Mouse (Mus musculus): ENCODE data around the gene Cabcoco1.

The Cabcoco1 gene

GRCm38 (mm10) chr10:68434045-68434639, 107.6 kb downstream of the Cabcoco1 start:
- no peak for DNase-seq

GRCm38 (mm10) chr10:68431346-68431745, 110.3 kb downstream of the Cabcoco1 start:
- DNase-seq: no peak

GRCm38 (mm10) chr10:68430929-68431328, 110.8 kb downstream of the Cabcoco1 start:
- no peak for DNase-seq

GRCm38 (mm10) chr10:68420393-68420920, 121.2 kb downstream of the Cabcoco1 start:
- DNase-seq: no peak

GRCm38 (mm10) chr10:68419893-68420292, 121.8 kb downstream of the Cabcoco1 start:
- no peak for DNase-seq

GRCm38 (mm10) chr10:68417074-68417790, 124.5 kb downstream of the Cabcoco1 start:
- DNase-seq: no peak

- no peak for DNase-seq
Observed at GRCm38 (mm10) chr10:68405936-68406335, 135.8 kb downstream of the Cabcoco1 start.

GRCm38 (mm10) chr10:68396786-68397185, 144.9 kb downstream of the Cabcoco1 start:
- peak; percentile 23 for DNase-seq

- DNase-seq: no peak
Observed at GRCm38 (mm10) chr10:68396083-68396482, 145.6 kb downstream of the Cabcoco1 start.

GRCm38 (mm10) chr10:68391640-68392039, 150.1 kb downstream of the Cabcoco1 start:
- no peak for DNase-seq

- no peak for DNase-seq
Observed at GRCm38 (mm10) chr10:68388802-68389201, 152.9 kb downstream of the Cabcoco1 start.

GRCm38 (mm10) chr10:68388138-68388537, 153.6 kb downstream of the Cabcoco1 start:
- DNase-seq: no peak
